Comparison of ENCODE assay signal across 19 mouse cellular contexts in genomic region chr11:116846593-116847181, GRCm38 (mm10). TPM values are rescaled to one million over a fixed set of nuclear protein-coding genes. Genes with fewer than 3 reads are reported as not detected.
DNase-seq lines count a peak whose midpoint lies in the region; ATAC-seq and TF ChIP-seq lines count a peak whose summit lies in the region.
"Had no signal": no experiment of that assay in that cellular context is flagged by ENCODE, and none has a peak within 500 bp of the region (broad histone marks: within the 10 kb centered on the region; RNA-seq: fewer than 3 reads in every experiment).

No protein-coding gene starts in this region.

- H3K4me2 ChIP-seq in forebrain, embryonic 16.5 days (ENCODE audit: low read length): no peak overlapping the region
- no peak overlapping the region for H3K4me2 ChIP-seq in forebrain, postnatal 0 days (ENCODE audit: low read depth)
- H3K4me2 ChIP-seq in stomach, embryonic 15.5 days: no peak overlapping the region
- H3K4me2 ChIP-seq in stomach, postnatal 0 days (replicated peaks; ENCODE audit: low read depth): no peak overlapping the region
- H3K4me2 ChIP-seq in limb, embryonic 15.5 days: no peak overlapping the region
- H3K4me2 ChIP-seq: embryonic facial prominence, embryonic 12.5 days; hindbrain, embryonic 14.5 days; intestine, embryonic 15.5 days had no signal

- peaks cover 24% of the 10 kb centered on the region for H3K4me1 ChIP-seq in forebrain, embryonic 16.5 days (replicated peaks; ENCODE audit: control insufficient read depth, insufficient read depth, low read length)
- H3K4me1 ChIP-seq in forebrain, postnatal 0 days (ENCODE audit: insufficient read depth): peaks cover 13% of the 10 kb centered on the region; the same call in 1 of the 2 replicates
- H3K4me1 ChIP-seq in stomach, embryonic 15.5 days: 0 out of 2 replicates have a peak, but pooled peaks cover 12% of the 10 kb centered on the region
- H3K4me1 ChIP-seq in stomach, postnatal 0 days (replicated peaks; ENCODE audit: control insufficient read depth, insufficient read depth): peaks cover 3% of the 10 kb centered on the region
- H3K4me1 ChIP-seq in limb, embryonic 15.5 days: peaks cover 17% of the 10 kb centered on the region

- TF ChIP-seq CTCF in forebrain, postnatal 0 days (IDR thresholded peaks at IDR 0.05; ENCODE audit: low read depth): no peak
- TF ChIP-seq CTCF in stomach, postnatal 0 days (IDR thresholded peaks at IDR 0.05; ENCODE audit: low read depth): no peak

- no peak overlapping the region for H3K9ac ChIP-seq in forebrain, embryonic 16.5 days (replicated peaks; ENCODE audit: low read depth, low read length)
- H3K9ac ChIP-seq in forebrain, postnatal 0 days: no peak overlapping the region
- no peak overlapping the region for H3K9ac ChIP-seq in stomach, embryonic 15.5 days
- H3K9ac ChIP-seq in stomach, postnatal 0 days (ENCODE audit: low read length): no peak overlapping the region
- H3K9ac ChIP-seq in limb, embryonic 15.5 days: no peak overlapping the region
- H3K9ac ChIP-seq: embryonic facial prominence, embryonic 12.5 days; hindbrain, embryonic 14.5 days; intestine, embryonic 15.5 days had no signal

- H3K36me3 ChIP-seq in forebrain, embryonic 16.5 days (ENCODE audit: control insufficient read depth, insufficient read depth): peaks cover 9% of the 10 kb centered on the region; the same call in 1 of the 2 replicates
- peaks cover 9% of the 10 kb centered on the region for H3K36me3 ChIP-seq in forebrain, postnatal 0 days (ENCODE audit: insufficient read depth)
- H3K36me3 ChIP-seq in stomach, embryonic 15.5 days: peaks cover 14% of the 10 kb centered on the region; the same call in 1 of the 2 replicates
- peaks cover 3% of the 10 kb centered on the region; the same call in 1 of the 2 replicates for H3K36me3 ChIP-seq in stomach, postnatal 0 days (ENCODE audit: control insufficient read depth, insufficient read depth, low read length)
- H3K36me3 ChIP-seq in limb, embryonic 15.5 days: peaks cover 39% of the 10 kb centered on the region

- no peak for DNase-seq in forebrain, postnatal 0 days
- no peak for DNase-seq in stomach, postnatal 0 days (ENCODE audit: low spot score)
- no peak for DNase-seq in urinary bladder, postnatal 14 days (ENCODE audit: low spot score)
- DNase-seq in ovary, postnatal 36 days (ENCODE audit: low spot score): no peak
- DNase-seq: adrenal gland, postnatal 10 days; cerebellum, adult 18-20 months; layer of hippocampus, postnatal 36 days; left cerebral cortex, postnatal 4 days; lung, adult 2 months; lung, postnatal 4 days; right cerebral cortex, adult 18-20 months had no signal

- TF ChIP-seq EP300 in stomach, postnatal 0 days (optimal IDR thresholded peaks at IDR 0.05): no peak

- WGBS in forebrain, embryonic 16.5 days: 86% methylated on average over 4 of the region's 4 CpGs
- 73% methylated on average over 4 of the region's 4 CpGs for WGBS in forebrain, postnatal 0 days
- WGBS in stomach, embryonic 15.5 days: 75% methylated on average over 4 of the region's 4 CpGs
- 81% methylated on average over 4 of the region's 4 CpGs for WGBS in stomach, postnatal 0 days
- 77% methylated on average over 4 of the region's 4 CpGs for WGBS in limb, embryonic 15.5 days

- no peak for ATAC-seq in forebrain, embryonic 16.5 days
- ATAC-seq in forebrain, postnatal 0 days: no peak
- no peak for ATAC-seq in stomach, embryonic 15.5 days (ENCODE audit: insufficient read depth, low FRiP score, low read depth)
- ATAC-seq in stomach, postnatal 0 days (ENCODE audit: low FRiP score, low TSS enrichment): no peak
- no peak for ATAC-seq in limb, embryonic 15.5 days (ENCODE audit: insufficient number of reproducible peaks, low FRiP score, low TSS enrichment, low read depth)
- ATAC-seq: CD4-positive, CD25-positive, alpha-beta regulatory T cell, adult 4 months; intestine, embryonic 15.5 days had no signal

- H3K27me3 ChIP-seq in forebrain, embryonic 16.5 days (replicated peaks; ENCODE audit: control insufficient read depth, insufficient read depth, low read length): no peaks in the 10 kb centered on the region
- no peaks in the 10 kb centered on the region for H3K27me3 ChIP-seq in forebrain, postnatal 0 days (ENCODE audit: insufficient read depth, low read length)
- H3K27me3 ChIP-seq in stomach, embryonic 15.5 days (replicated peaks): no peaks in the 10 kb centered on the region
- H3K27me3 ChIP-seq in stomach, postnatal 0 days (ENCODE audit: control insufficient read depth, insufficient read depth, low read length): no peaks in the 10 kb centered on the region
- no peaks in the 10 kb centered on the region for H3K27me3 ChIP-seq in limb, embryonic 15.5 days
- H3K27me3 ChIP-seq: embryonic facial prominence, embryonic 12.5 days; intestine, embryonic 15.5 days had no signal

- no peak overlapping the region for H3K4me3 ChIP-seq in forebrain, embryonic 16.5 days (replicated peaks; ENCODE audit: low read length)
- H3K4me3 ChIP-seq in forebrain, postnatal 0 days (ENCODE audit: low read depth, low read length): no peak overlapping the region
- no peak overlapping the region for H3K4me3 ChIP-seq in stomach, embryonic 15.5 days (replicated peaks)
- H3K4me3 ChIP-seq in stomach, postnatal 0 days (ENCODE audit: low read depth, low read length): no peak overlapping the region
- no peak overlapping the region for H3K4me3 ChIP-seq in limb, embryonic 15.5 days
- H3K4me3 ChIP-seq: embryonic facial prominence, embryonic 12.5 days; intestine, embryonic 15.5 days; midbrain, embryonic 10.5 days had no signal

- no peaks in the 10 kb centered on the region for H3K9me3 ChIP-seq in forebrain, embryonic 16.5 days (ENCODE audit: control insufficient read depth, low read length)
- H3K9me3 ChIP-seq in forebrain, postnatal 0 days (ENCODE audit: low read length): no peaks in the 10 kb centered on the region
- no peaks in the 10 kb centered on the region for H3K9me3 ChIP-seq in stomach, embryonic 15.5 days
- no peaks in the 10 kb centered on the region for H3K9me3 ChIP-seq in stomach, postnatal 0 days (ENCODE audit: control insufficient read depth, low read length)
- no peaks in the 10 kb centered on the region for H3K9me3 ChIP-seq in limb, embryonic 15.5 days
- H3K9me3 ChIP-seq: embryonic facial prominence, embryonic 12.5 days; intestine, embryonic 15.5 days; midbrain, embryonic 10.5 days had no signal

- H3K27ac ChIP-seq in forebrain, embryonic 16.5 days (ENCODE audit: low read length): peak overlapping the region; percentile 43; the same call in 1 of the 2 replicates
- no peak overlapping the region for H3K27ac ChIP-seq in forebrain, postnatal 0 days (ENCODE audit: low read depth, low read length)
- peak overlapping the region; percentile 18; the same call in 1 of the 2 replicates for H3K27ac ChIP-seq in stomach, embryonic 15.5 days
- H3K27ac ChIP-seq in stomach, postnatal 0 days (replicated peaks): no peak overlapping the region
- 0 out of 2 replicates have a peak overlapping the region, but pooled peaks have one; percentile 27 for H3K27ac ChIP-seq in limb, embryonic 15.5 days
- H3K27ac ChIP-seq: hindbrain, embryonic 14.5 days; intestine, embryonic 15.5 days; midbrain, embryonic 10.5 days had no signal

RNA-seq across cellular contexts. Expression of gene Jmjd6, which starts 3.4 kb away (rescaled TPM):
- polyA plus RNA-seq in forebrain, embryonic 16.5 days (2015; fragmentation: Nextera tagmentation; extraction: Ambion mirVana): 71.2 and 72.5 TPM in 2 replicates
- 41.4 and 55.9 TPM in 2 replicates for total RNA-seq in forebrain, postnatal 0 days (2014; rRNA removed)
- polyA plus RNA-seq in forebrain, postnatal 0 days (2015; fragmentation: Nextera tagmentation; extraction: Ambion mirVana): 48.1 and 50.1 TPM in 2 replicates
- 71.1 and 76.3 TPM in 2 replicates for polyA plus RNA-seq in stomach, embryonic 15.5 days (2015; fragmentation: Nextera tagmentation; extraction: Ambion mirVana)
- 31.8 and 33.2 TPM in 2 replicates for polyA plus RNA-seq in stomach, postnatal 0 days (2015; fragmentation: Nextera tagmentation; extraction: Ambion mirVana)
- 83.4 and 86.0 TPM in 2 replicates for polyA plus RNA-seq in limb, embryonic 15.5 days (2015; fragmentation: Nextera tagmentation; extraction: Ambion mirVana)

RNA-seq across cellular contexts. Expression of gene Mettl23, which starts 3.6 kb away (rescaled TPM):
- polyA plus RNA-seq in forebrain, embryonic 16.5 days (2015; fragmentation: Nextera tagmentation; extraction: Ambion mirVana): 80.4 and 88.5 TPM in 2 replicates
- 40.3 and 55.4 TPM in 2 replicates for total RNA-seq in forebrain, postnatal 0 days (2014; rRNA removed)
- 54.2 and 69.3 TPM in 2 replicates for polyA plus RNA-seq in forebrain, postnatal 0 days (2015; fragmentation: Nextera tagmentation; extraction: Ambion mirVana)
- polyA plus RNA-seq in stomach, embryonic 15.5 days (2015; fragmentation: Nextera tagmentation; extraction: Ambion mirVana): 57.9 and 61.3 TPM in 2 replicates
- 40.6 and 44.5 TPM in 2 replicates for polyA plus RNA-seq in stomach, postnatal 0 days (2015; fragmentation: Nextera tagmentation; extraction: Ambion mirVana)
- 70.4 and 76.0 TPM in 2 replicates for polyA plus RNA-seq in limb, embryonic 15.5 days (2015; fragmentation: Nextera tagmentation; extraction: Ambion mirVana)

RNA-seq across cellular contexts. Expression of gene Mfsd11, which starts 5.6 kb away (rescaled TPM):
- 46.3 and 55.8 TPM in 2 replicates for polyA plus RNA-seq in forebrain, embryonic 16.5 days (2015; fragmentation: Nextera tagmentation; extraction: Ambion mirVana)
- 29.9 and 38.2 TPM in 2 replicates for total RNA-seq in forebrain, postnatal 0 days (2014; rRNA removed)
- 46.8 and 52.4 TPM in 2 replicates for polyA plus RNA-seq in forebrain, postnatal 0 days (2015; fragmentation: Nextera tagmentation; extraction: Ambion mirVana)
- polyA plus RNA-seq in stomach, embryonic 15.5 days (2015; fragmentation: Nextera tagmentation; extraction: Ambion mirVana): 33.3 and 33.7 TPM in 2 replicates
- polyA plus RNA-seq in stomach, postnatal 0 days (2015; fragmentation: Nextera tagmentation; extraction: Ambion mirVana): 31.5 and 34.6 TPM in 2 replicates
- 41.4 and 48.0 TPM in 2 replicates for polyA plus RNA-seq in limb, embryonic 15.5 days (2015; fragmentation: Nextera tagmentation; extraction: Ambion mirVana)

RNA-seq across cellular contexts. Expression of gene Srsf2, which starts 6.2 kb away (rescaled TPM):
- polyA plus RNA-seq in forebrain, embryonic 16.5 days (2015; fragmentation: Nextera tagmentation; extraction: Ambion mirVana): 649 and 700 TPM in 2 replicates
- 249 and 262 TPM in 2 replicates for total RNA-seq in forebrain, postnatal 0 days (2014; rRNA removed)
- polyA plus RNA-seq in forebrain, postnatal 0 days (2015; fragmentation: Nextera tagmentation; extraction: Ambion mirVana): 477 and 486 TPM in 2 replicates
- 728 and 781 TPM in 2 replicates for polyA plus RNA-seq in stomach, embryonic 15.5 days (2015; fragmentation: Nextera tagmentation; extraction: Ambion mirVana)
- polyA plus RNA-seq in stomach, postnatal 0 days (2015; fragmentation: Nextera tagmentation; extraction: Ambion mirVana): 403 and 419 TPM in 2 replicates
- 596 and 658 TPM in 2 replicates for polyA plus RNA-seq in limb, embryonic 15.5 days (2015; fragmentation: Nextera tagmentation; extraction: Ambion mirVana)

RNA-seq across cellular contexts. Expression of gene Mxra7, which starts 18.8 kb away (rescaled TPM):
- 6.3 and 7.8 TPM in 2 replicates for polyA plus RNA-seq in forebrain, embryonic 16.5 days (2015; fragmentation: Nextera tagmentation; extraction: Ambion mirVana)
- 9.8 TPM in 2 replicates for total RNA-seq in forebrain, postnatal 0 days (2014; rRNA removed)
- 11.7 and 16.0 TPM in 2 replicates for polyA plus RNA-seq in forebrain, postnatal 0 days (2015; fragmentation: Nextera tagmentation; extraction: Ambion mirVana)
- polyA plus RNA-seq in stomach, embryonic 15.5 days (2015; fragmentation: Nextera tagmentation; extraction: Ambion mirVana): 23.0 and 25.7 TPM in 2 replicates
- 15.9 and 18.4 TPM in 2 replicates for polyA plus RNA-seq in stomach, postnatal 0 days (2015; fragmentation: Nextera tagmentation; extraction: Ambion mirVana)
- 17.1 and 18.6 TPM in 2 replicates for polyA plus RNA-seq in limb, embryonic 15.5 days (2015; fragmentation: Nextera tagmentation; extraction: Ambion mirVana)
- polyA plus RNA-seq: CD4-positive, CD25-positive, alpha-beta regulatory T cell, adult 4 months had no signal

Comparison
In these comparisons a context has a peak if more than half of its experiments do, and no peak if none do; other contexts are left out.
1. H3K27ac ChIP-seq: peak in forebrain, embryonic 16.5 days (single experiment), stomach, embryonic 15.5 days (single experiment) and limb, embryonic 15.5 days (single experiment); none in forebrain, postnatal 0 days (single experiment) and stomach, postnatal 0 days (single experiment).